Mouse (Mus musculus) stomach, embryonic 16.5 days (tissue): ENCODE measurements around the gene Tmprss2. TPM values are rescaled to one million over a fixed set of nuclear protein-coding genes. Genes with fewer than 3 reads are reported as not detected.
"Not testable (repeated sequence)": the region's sequence is repeated elsewhere in the genome, so short reads cannot be mapped to it uniquely, and the experiment has no call there.

Experiments
- ATAC-seq: fragments of 200-750 bp; cut with Nextera tagmentation; 2 replicates; pipeline ENCODE4 v1.8.0; 2017; ENCODE audit warnings: moderate number of reproducible peaks, moderate TSS enrichment; ENCODE audit not compliant: insufficient read depth, low FRiP score
- H3K27ac ChIP-seq: fragments of 300-500 bp; sonication (generic); 2 replicates; pipeline ENCODE4 v1.5.1; 2014; ENCODE audit warnings: low read length
- H3K27me3 ChIP-seq: fragments of 300-500 bp; sonication (generic); 2 replicates; pipeline ENCODE4 v1.6.1; 2014; ENCODE audit warnings: low read length, control low read depth, mixed read lengths; ENCODE audit not compliant: control insufficient read depth, insufficient read depth
- H3K36me3 ChIP-seq: fragments of 300-500 bp; sonication (generic); 2 replicates; pipeline ENCODE4 v1.6.1; 2014; ENCODE audit warnings: low read length; ENCODE audit not compliant: control insufficient read depth, insufficient read depth
- H3K4me1 ChIP-seq: fragments of 300-500 bp; sonication (generic); 2 replicates; pipeline ENCODE4 v1.6.1; 2014; ENCODE audit warnings: low read length, control low read depth, mixed read lengths; ENCODE audit not compliant: control insufficient read depth, insufficient read depth
- H3K4me2 ChIP-seq: fragments of 300-500 bp; sonication (generic); 2 replicates; pipeline ENCODE4 v1.6.1; 2014; ENCODE audit warnings: low read depth, low read length, mixed read lengths
- H3K4me3 ChIP-seq: fragments of 300-500 bp; sonication (generic); replicated peaks from 2 replicates; pipeline ENCODE4 v1.5.1; 2014; ENCODE audit warnings: mild to moderate bottlenecking, low read length
- H3K9ac ChIP-seq: fragments of 300-500 bp; sonication (generic); 2 replicates; pipeline ENCODE4 v1.6.1; 2014; ENCODE audit warnings: low read length
- H3K9me3 ChIP-seq: fragments of 300-500 bp; sonication (generic); replicated peaks from 2 replicates; pipeline ENCODE4 v1.6.1; 2016; ENCODE audit warnings: low read length, control low read depth; ENCODE audit not compliant: control insufficient read depth
- WGBS: fragments of 180-500 bp; shearing (Covaris S2); extraction: QIAGEN DNeasy Blood & Tissue Kit; methylation state at CpG from one replicate; pipeline ENCODE4 v1.1.7; 2014; 5-methylcytosine and 5-hydroxymethylcytosine counted together
- polyA plus RNA-seq: library from polyadenylated mRNA; unstranded; fragments of >200 nt; fragmentation: Nextera tagmentation; extraction: Ambion mirVana; gene quantifications from 2 replicates; pipeline ENCODE4 v1.2.1, GENCODE M21; 2015

Gene Tmprss2
- polyA plus RNA-seq, 1 experiment from 2014 or later = 47.3 TPM

- no peak for ATAC-seq
- 55% methylated on average over 2 of the region's 2 CpGs for WGBS
- Histone ChIP-seq H3K4me2 (no peak overlapping the region), H3K4me3 (no peak overlapping the region), H3K4me1 (0 out of 2 replicates have a peak, but pooled peaks cover 3% of the 10 kb centered on the region), H3K9ac (no peak overlapping the region), H3K27me3 (no peaks in the 10 kb centered on the region), H3K36me3 (no peaks in the 10 kb centered on the region), H3K9me3 (no peaks in the 10 kb centered on the region), H3K27ac (no peak overlapping the region)
Observed at GRCm38 (mm10) chr16:97600591-97600990, 10.4 kb downstream of the Tmprss2 start.

GRCm38 (mm10) chr16:97598046-97598445 is 12.9 kb downstream of the Tmprss2 start:
- peaks cover 9% of the 10 kb centered on the region; the same call in 1 of the 2 replicates for H3K4me1 ChIP-seq
- H3K9ac ChIP-seq = no peak overlapping the region
- no peak overlapping the region for H3K27ac ChIP-seq
- H3K27me3 ChIP-seq = no peaks in the 10 kb centered on the region
- no peaks in the 10 kb centered on the region for H3K9me3 ChIP-seq
- ATAC-seq = no peak
- WGBS = 95% methylated on average over 2 of the region's 2 CpGs
- H3K36me3 ChIP-seq = no peaks in the 10 kb centered on the region
- H3K4me3 ChIP-seq = no peak overlapping the region
- H3K4me2 ChIP-seq = no peak overlapping the region

- no peaks in the 10 kb centered on the region for H3K36me3 ChIP-seq
- peaks cover 6% of the 10 kb centered on the region; the same call in 1 of the 2 replicates for H3K4me1 ChIP-seq
- no peak overlapping the region for H3K4me3 ChIP-seq
- no peak overlapping the region for H3K4me2 ChIP-seq
- peak overlapping the region; percentile 85 for H3K27ac ChIP-seq
- ATAC-seq = peak; percentile 82
- H3K9ac ChIP-seq = no peak overlapping the region
- H3K9me3 ChIP-seq = no peaks in the 10 kb centered on the region
- 46% methylated on average over 4 of the region's 4 CpGs for WGBS
- no peaks in the 10 kb centered on the region for H3K27me3 ChIP-seq
Observed at GRCm38 (mm10) chr16:97593816-97594509, 17.0 kb downstream of the Tmprss2 start.

- no peak overlapping the region for H3K9ac ChIP-seq
- no peak overlapping the region for H3K4me2 ChIP-seq
- peak overlapping the region; percentile 85 for H3K27ac ChIP-seq
- peaks cover 6% of the 10 kb centered on the region; the same call in 1 of the 2 replicates for H3K4me1 ChIP-seq
- WGBS = 24% methylated on average over 1 of the region's 1 CpGs
- H3K27me3 ChIP-seq = no peaks in the 10 kb centered on the region
- ATAC-seq = peak; percentile 70; the same call in 1 of the 2 replicates
- H3K36me3 ChIP-seq = no peaks in the 10 kb centered on the region
- H3K9me3 ChIP-seq = no peaks in the 10 kb centered on the region
- H3K4me3 ChIP-seq = no peak overlapping the region
Observed at GRCm38 (mm10) chr16:97593057-97593456, 17.9 kb downstream of the Tmprss2 start.

GRCm38 (mm10) chr16:97591512-97591911 is 19.5 kb downstream of the Tmprss2 start:
- Histone ChIP-seq H3K4me1 (peaks cover 6% of the 10 kb centered on the region; the same call in 1 of the 2 replicates), H3K36me3 (no peaks in the 10 kb centered on the region), H3K27me3 (no peaks in the 10 kb centered on the region), H3K27ac (no peak overlapping the region), H3K9ac (no peak overlapping the region), H3K4me2 (no peak overlapping the region), H3K9me3 (no peaks in the 10 kb centered on the region), H3K4me3 (no peak overlapping the region)
- ATAC-seq = no peak
- WGBS = 82% methylated on average over 2 of the region's 2 CpGs

- WGBS = 76% methylated on average over 1 of the region's 1 CpGs
- not testable (repeated sequence) for H3K4me2 ChIP-seq, ATAC-seq, H3K9me3 ChIP-seq, H3K4me3 ChIP-seq, H3K36me3 ChIP-seq, H3K9ac ChIP-seq, H3K27me3 ChIP-seq, H3K27ac ChIP-seq, H3K4me1 ChIP-seq
Observed at GRCm38 (mm10) chr16:97582876-97583275, 28.1 kb downstream of the Tmprss2 start.

GRCm38 (mm10) chr16:97569426-97569825 is 41.6 kb downstream of the Tmprss2 start:
- no peaks in the 10 kb centered on the region for H3K4me1 ChIP-seq
- no peaks in the 10 kb centered on the region for H3K36me3 ChIP-seq
- no peak overlapping the region for H3K4me2 ChIP-seq
- no peaks in the 10 kb centered on the region for H3K9me3 ChIP-seq
- ATAC-seq = no peak
- no peaks in the 10 kb centered on the region for H3K27me3 ChIP-seq
- no peak overlapping the region for H3K4me3 ChIP-seq
- no peak overlapping the region for H3K9ac ChIP-seq
- H3K27ac ChIP-seq = no peak overlapping the region
- WGBS = 42% methylated on average over 1 of the region's 1 CpGs

GRCm38 (mm10) chr16:97568662-97569061 is 42.3 kb downstream of the Tmprss2 start:
- no peak overlapping the region for H3K9ac ChIP-seq
- H3K4me2 ChIP-seq = no peak overlapping the region
- no peaks in the 10 kb centered on the region for H3K36me3 ChIP-seq
- H3K9me3 ChIP-seq = no peaks in the 10 kb centered on the region
- no peak overlapping the region for H3K27ac ChIP-seq
- ATAC-seq = no peak
- H3K27me3 ChIP-seq = no peaks in the 10 kb centered on the region
- H3K4me1 ChIP-seq = no peaks in the 10 kb centered on the region
- 58% methylated on average over 9 of the region's 9 CpGs for WGBS
- no peak overlapping the region for H3K4me3 ChIP-seq

GRCm38 (mm10) chr16:97544340-97544739 is 66.7 kb downstream of the Tmprss2 start:
- H3K36me3 ChIP-seq = no peaks in the 10 kb centered on the region
- 86% methylated on average over 4 of the region's 4 CpGs for WGBS
- no peak for ATAC-seq
- H3K27me3 ChIP-seq = no peaks in the 10 kb centered on the region
- H3K4me2 ChIP-seq = no peak overlapping the region
- no peak overlapping the region for H3K4me3 ChIP-seq
- H3K9me3 ChIP-seq = no peaks in the 10 kb centered on the region
- no peaks in the 10 kb centered on the region for H3K4me1 ChIP-seq
- H3K27ac ChIP-seq = no peak overlapping the region
- H3K9ac ChIP-seq = no peak overlapping the region
